Mouse (Mus musculus): ENCODE measurements around the gene Gan. TPM values are rescaled to one million over a fixed set of nuclear protein-coding genes. Genes with fewer than 3 reads are reported as not detected.

The Gan gene
- polyA plus RNA-seq, 1 experiment from 2014 or later: 3.5 TPM

DNA sequence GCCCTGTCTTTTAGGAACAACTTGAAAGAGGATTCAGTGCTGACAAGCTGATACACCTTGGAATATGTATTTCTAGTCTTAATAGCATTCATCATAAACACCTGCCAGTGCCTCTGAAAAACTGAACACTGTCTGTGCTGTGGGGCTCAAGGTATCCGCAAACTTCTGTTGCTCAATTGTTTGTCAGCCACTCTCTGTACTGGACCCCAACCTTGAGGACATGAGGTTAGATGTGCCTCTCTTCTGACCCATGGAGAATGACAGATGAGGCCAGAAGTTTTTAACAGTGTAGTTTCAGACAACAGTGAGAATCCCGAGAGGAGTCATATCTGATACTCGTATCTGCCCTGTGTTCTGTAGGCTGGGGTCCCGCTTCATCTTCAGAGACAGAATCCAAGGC lies 7.6 kb downstream of the Gan start:
- H3K4me2 ChIP-seq: no peak overlapping the region
- no peaks in the 10 kb centered on the region for H3K27me3 ChIP-seq
- H3K4me1 ChIP-seq (replicated peaks): 0 out of 2 replicates have a peak, but pooled peaks cover 7% of the 10 kb centered on the region
- 92% methylated on average over 4 of the region's 4 CpGs for WGBS
- no peak for ATAC-seq (ENCODE audit: low FRiP score)
- H3K9me3 ChIP-seq: no peaks in the 10 kb centered on the region
- H3K4me3 ChIP-seq: no peak overlapping the region
- H3K36me3 ChIP-seq: no peaks in the 10 kb centered on the region
- no peak overlapping the region for H3K27ac ChIP-seq
- H3K9ac ChIP-seq: no peak overlapping the region

DNA sequence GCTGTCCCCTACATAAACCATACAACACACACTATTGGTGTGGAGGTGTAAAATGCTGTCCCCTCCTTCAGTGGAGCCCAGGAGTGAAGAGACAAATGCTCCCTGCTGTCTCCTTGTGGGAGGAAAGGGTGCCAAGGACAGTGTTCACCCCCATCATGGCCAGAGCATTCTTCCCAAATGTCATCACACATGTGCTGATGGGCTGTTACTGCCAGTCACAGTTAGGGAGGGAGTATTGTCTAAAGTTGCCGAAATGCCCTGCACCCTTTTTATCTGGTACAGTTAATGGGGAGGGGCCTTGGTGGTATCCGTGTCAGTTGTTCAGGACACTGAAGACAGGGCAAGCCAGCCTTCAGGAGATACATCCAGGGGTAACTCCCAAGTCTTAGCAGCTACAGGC lies 8.6 kb downstream of the Gan start:
- H3K4me3 ChIP-seq: no peak overlapping the region
- no peak overlapping the region for H3K9ac ChIP-seq
- H3K27me3 ChIP-seq: no peaks in the 10 kb centered on the region
- ATAC-seq (ENCODE audit: low FRiP score): no peak
- H3K4me2 ChIP-seq: no peak overlapping the region
- no peaks in the 10 kb centered on the region for H3K36me3 ChIP-seq
- 0 out of 2 replicates have a peak, but pooled peaks cover 3% of the 10 kb centered on the region for H3K4me1 ChIP-seq (replicated peaks)
- 92% methylated on average over 2 of the region's 2 CpGs for WGBS
- H3K27ac ChIP-seq: no peak overlapping the region
- H3K9me3 ChIP-seq: no peaks in the 10 kb centered on the region

DNA sequence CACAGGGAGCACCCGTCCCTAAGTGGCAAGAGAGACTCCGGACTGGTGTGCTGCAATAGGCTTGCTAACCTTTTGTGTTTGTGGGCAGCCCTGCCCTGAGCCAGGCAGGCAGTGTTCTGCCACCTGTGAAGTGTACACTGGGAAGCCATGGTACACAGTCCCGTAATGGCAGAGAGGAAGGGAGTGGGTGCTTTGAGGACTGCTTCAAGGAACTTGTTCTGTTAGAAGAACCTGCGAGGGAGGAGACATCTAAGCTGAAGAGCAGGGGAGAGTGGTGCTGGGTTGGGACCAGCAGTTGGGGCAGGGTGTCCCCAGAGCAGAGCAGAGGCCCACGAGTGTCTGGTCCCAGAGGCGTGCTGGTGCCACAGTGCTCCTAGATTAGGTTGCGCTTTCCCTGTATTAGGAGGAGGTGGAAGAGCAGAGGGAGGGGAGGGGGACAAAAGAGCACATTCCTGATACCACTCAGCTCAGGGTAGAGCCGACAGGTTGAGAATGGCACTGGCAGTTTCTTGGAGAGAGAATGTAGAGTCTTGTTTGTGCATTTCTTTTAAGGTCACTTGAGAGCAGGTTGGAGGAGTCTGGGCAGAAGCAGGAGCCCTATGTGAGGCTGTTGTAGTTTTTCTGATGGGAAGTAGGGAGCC lies 9.4 kb downstream of the Gan start:
- WGBS: 85% methylated on average over 8 of the region's 8 CpGs

DNA sequence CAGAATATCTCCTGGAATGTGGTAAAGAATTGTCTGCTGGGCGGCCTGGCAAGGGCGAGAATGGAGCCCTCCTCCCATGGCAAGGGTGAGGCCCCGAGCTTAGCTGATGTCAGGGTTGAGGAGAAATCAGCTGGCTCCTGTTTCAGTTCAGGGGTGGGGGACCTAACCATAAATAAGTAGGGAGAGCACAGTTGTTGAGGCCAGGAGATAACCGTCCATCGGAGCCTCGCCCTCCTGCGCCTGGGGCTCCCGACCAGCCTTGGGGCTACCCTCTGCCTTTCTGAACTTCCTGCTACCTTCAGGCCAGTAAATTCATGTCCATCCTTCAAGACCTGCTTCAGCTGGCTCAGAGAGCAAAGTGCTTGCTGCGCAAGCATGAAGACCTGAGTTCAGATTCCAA lies 10.4 kb downstream of the Gan start:
- Histone ChIP-seq H3K9me3 (no peaks in the 10 kb centered on the region), H3K9ac (no peak overlapping the region), H3K4me1 (replicated peaks) (peaks cover 5% of the 10 kb centered on the region), H3K36me3 (no peaks in the 10 kb centered on the region), H3K27me3 (no peaks in the 10 kb centered on the region), H3K27ac (no peak overlapping the region), H3K4me3 (no peak overlapping the region), H3K4me2 (no peak overlapping the region)
- WGBS: 91% methylated on average over 9 of the region's 9 CpGs
- ATAC-seq (ENCODE audit: low FRiP score): no peak

More for the DNA sequence above, 9.4 kb downstream of the Gan start:
- Histone ChIP-seq H3K36me3 (no peaks in the 10 kb centered on the region), H3K4me3 (no peak overlapping the region), H3K4me2 (no peak overlapping the region), H3K9ac (no peak overlapping the region), H3K9me3 (no peaks in the 10 kb centered on the region), H3K27ac (no peak overlapping the region), H3K4me1 (replicated peaks) (no peaks in the 10 kb centered on the region), H3K27me3 (no peaks in the 10 kb centered on the region)
- ATAC-seq (ENCODE audit: low FRiP score): no peak

DNA sequence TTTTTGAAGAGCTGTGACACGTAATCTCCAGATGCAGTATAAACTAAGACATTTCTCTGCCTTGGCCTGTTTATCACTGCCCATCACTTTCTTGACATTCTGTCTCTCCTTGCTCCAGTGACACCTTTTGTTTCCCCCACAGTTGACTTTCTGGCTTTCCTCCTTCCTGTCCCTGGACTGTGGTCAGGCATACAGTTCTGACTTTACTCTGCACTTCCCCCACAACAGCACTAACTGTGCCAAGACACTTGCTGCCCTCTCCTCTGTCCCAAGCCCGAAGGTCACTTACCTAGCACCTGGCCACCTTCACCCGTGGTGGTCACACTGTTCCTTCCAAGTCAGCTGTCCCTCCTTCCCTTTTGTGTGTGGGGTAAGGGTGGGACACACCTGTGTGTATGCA lies 13.9 kb downstream of the Gan start:
- 93% methylated on average over 3 of the region's 3 CpGs for WGBS
- H3K27me3 ChIP-seq: no peaks in the 10 kb centered on the region
- 0 out of 2 replicates have a peak, but pooled peaks cover 12% of the 10 kb centered on the region for H3K36me3 ChIP-seq
- H3K9me3 ChIP-seq: no peaks in the 10 kb centered on the region
- H3K4me3 ChIP-seq: no peak overlapping the region
- H3K4me1 ChIP-seq (replicated peaks): peaks cover 5% of the 10 kb centered on the region
- ATAC-seq (ENCODE audit: low FRiP score): no peak
- no peak overlapping the region for H3K27ac ChIP-seq
- no peak overlapping the region for H3K4me2 ChIP-seq
- no peak overlapping the region for H3K9ac ChIP-seq

DNA sequence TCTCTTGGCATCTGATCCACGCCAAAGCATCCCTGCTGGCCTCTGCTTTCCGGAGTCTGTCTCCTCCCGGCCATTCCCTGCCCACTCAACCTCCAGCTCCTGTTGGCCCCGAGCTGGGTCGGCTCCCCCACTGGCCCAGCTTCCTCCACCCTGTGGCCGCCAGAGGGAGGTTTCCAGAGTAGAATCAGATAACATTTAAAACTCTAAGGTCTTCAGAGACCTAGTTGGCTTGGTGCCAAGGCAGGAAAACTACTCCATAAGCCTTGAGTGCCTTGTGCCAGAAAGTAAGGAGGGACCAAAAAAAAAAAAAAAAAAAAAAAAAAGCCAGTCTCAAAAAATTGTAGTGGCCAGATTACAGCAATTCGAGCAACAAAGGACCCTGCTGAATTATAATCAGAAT lies 15.0 kb downstream of the Gan start:
- no peaks in the 10 kb centered on the region for H3K9me3 ChIP-seq
- H3K4me2 ChIP-seq: no peak overlapping the region
- peaks cover 16% of the 10 kb centered on the region; the same call in 1 of the 2 replicates for H3K36me3 ChIP-seq
- H3K4me1 ChIP-seq (replicated peaks): peaks cover 5% of the 10 kb centered on the region
- no peak overlapping the region for H3K9ac ChIP-seq
- ATAC-seq (ENCODE audit: low FRiP score): no peak
- H3K27me3 ChIP-seq: no peaks in the 10 kb centered on the region
- no peak overlapping the region for H3K27ac ChIP-seq
- 52% methylated on average over 7 of the region's 7 CpGs for WGBS
- no peak overlapping the region for H3K4me3 ChIP-seq

DNA sequence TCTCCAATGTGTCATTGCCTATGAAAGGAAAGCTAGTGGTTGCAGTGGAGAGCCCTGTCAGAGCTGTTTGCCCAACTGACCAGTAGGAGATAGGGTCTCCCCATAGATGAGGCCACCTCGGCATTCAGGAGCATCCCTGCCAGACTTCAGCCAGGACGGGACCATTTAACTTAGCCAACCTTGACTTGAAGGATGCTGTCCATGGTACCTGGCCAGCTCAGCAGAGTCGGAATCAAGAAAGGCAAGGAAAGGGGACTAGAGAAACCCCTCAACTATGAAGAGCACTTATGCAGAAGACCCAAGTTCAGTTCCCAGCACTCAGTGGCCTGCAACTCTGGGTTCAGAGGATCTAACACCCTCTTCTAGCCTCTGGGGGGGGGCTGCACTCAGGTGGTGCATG lies 15.8 kb downstream of the Gan start:
- Histone ChIP-seq H3K27me3 (no peaks in the 10 kb centered on the region), H3K4me1 (replicated peaks) (peaks cover 5% of the 10 kb centered on the region), H3K4me2 (no peak overlapping the region), H3K27ac (no peak overlapping the region), H3K9ac (no peak overlapping the region), H3K36me3 (peaks cover 16% of the 10 kb centered on the region; the same call in 1 of the 2 replicates), H3K4me3 (no peak overlapping the region), H3K9me3 (no peaks in the 10 kb centered on the region)
- ATAC-seq (ENCODE audit: low FRiP score): no peak
- 80% methylated on average over 3 of the region's 3 CpGs for WGBS

DNA sequence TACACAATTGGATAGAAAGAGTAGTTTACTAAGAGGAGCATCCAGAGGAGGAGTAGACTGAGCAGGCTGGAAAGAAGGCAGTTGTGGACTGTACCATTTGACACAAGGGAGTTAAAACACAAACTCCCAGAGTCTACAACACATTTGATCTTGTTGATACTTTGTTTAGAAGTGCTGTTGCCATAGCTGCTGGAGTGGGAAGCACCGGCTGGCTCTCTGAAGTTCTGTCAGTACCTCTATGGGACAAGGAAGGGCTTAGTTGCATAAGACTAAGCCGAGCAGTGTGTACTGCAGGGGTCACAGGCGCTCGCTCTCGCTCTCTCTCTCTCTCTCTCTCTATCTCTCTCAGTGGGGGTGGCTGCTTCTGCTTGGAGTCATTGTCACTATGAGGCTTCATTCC lies 16.6 kb downstream of the Gan start:
- Histone ChIP-seq H3K36me3 (peaks cover 16% of the 10 kb centered on the region; the same call in 1 of the 2 replicates), H3K4me1 (replicated peaks) (peaks cover 5% of the 10 kb centered on the region), H3K27me3 (no peaks in the 10 kb centered on the region), H3K27ac (no peak overlapping the region), H3K4me2 (no peak overlapping the region), H3K9me3 (no peaks in the 10 kb centered on the region), H3K4me3 (no peak overlapping the region), H3K9ac (no peak overlapping the region)
- 93% methylated on average over 5 of the region's 5 CpGs for WGBS
- no peak for ATAC-seq (ENCODE audit: low FRiP score)

DNA sequence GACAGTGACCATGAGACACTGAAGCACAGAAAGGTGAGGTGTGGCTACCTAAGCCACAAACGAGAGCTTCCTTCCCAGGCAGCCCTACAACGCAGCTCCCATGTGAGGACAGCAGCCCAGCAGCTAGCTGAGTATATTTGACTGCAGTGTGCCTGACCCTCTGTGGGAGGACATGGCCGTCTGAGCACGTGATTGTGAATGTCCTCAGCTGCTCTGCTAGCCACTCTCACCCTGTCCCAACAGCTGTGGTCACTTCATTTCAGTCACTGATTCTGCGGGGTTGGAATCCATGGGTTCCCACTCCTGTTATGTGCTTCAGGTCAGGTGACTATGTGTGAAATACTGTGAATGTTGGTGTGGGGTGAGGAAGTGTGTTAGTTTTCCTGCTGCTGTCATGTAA lies 18.4 kb downstream of the Gan start:
- no peak for ATAC-seq (ENCODE audit: low FRiP score)
- no peaks in the 10 kb centered on the region for H3K9me3 ChIP-seq
- H3K27ac ChIP-seq: no peak overlapping the region
- no peak overlapping the region for H3K4me3 ChIP-seq
- H3K4me2 ChIP-seq: no peak overlapping the region
- peaks cover 5% of the 10 kb centered on the region for H3K4me1 ChIP-seq (replicated peaks)
- WGBS: 86% methylated on average over 5 of the region's 5 CpGs
- peaks cover 16% of the 10 kb centered on the region; the same call in 1 of the 2 replicates for H3K36me3 ChIP-seq
- H3K9ac ChIP-seq: no peak overlapping the region
- H3K27me3 ChIP-seq: no peaks in the 10 kb centered on the region

DNA sequence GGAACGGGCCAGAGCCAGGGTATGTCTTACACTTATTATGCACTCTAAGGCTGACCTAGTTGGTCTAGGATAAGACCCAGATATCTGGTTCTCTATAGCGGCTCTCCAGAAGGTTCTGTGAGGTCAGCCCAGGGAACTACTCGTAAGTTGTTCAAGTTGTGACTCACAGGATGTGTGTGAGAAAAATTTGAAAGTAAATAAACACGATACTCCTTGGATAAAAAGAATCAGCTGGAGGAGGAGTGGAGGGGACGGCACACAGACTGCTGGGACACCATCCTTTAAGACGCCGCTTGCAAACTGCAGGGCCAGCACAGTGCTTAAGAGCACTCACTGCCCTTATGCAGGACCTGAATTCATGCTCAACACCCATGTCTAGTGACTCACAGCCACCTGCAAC lies 19.3 kb downstream of the Gan start:
- Histone ChIP-seq H3K9ac (no peak overlapping the region), H3K36me3 (peaks cover 16% of the 10 kb centered on the region; the same call in 1 of the 2 replicates), H3K27me3 (no peaks in the 10 kb centered on the region), H3K4me1 (replicated peaks) (peaks cover 5% of the 10 kb centered on the region), H3K27ac (no peak overlapping the region), H3K4me2 (no peak overlapping the region), H3K4me3 (no peak overlapping the region), H3K9me3 (no peaks in the 10 kb centered on the region)
- no peak for ATAC-seq (ENCODE audit: low FRiP score)
- WGBS: 92% methylated on average over 7 of the region's 7 CpGs

DNA sequence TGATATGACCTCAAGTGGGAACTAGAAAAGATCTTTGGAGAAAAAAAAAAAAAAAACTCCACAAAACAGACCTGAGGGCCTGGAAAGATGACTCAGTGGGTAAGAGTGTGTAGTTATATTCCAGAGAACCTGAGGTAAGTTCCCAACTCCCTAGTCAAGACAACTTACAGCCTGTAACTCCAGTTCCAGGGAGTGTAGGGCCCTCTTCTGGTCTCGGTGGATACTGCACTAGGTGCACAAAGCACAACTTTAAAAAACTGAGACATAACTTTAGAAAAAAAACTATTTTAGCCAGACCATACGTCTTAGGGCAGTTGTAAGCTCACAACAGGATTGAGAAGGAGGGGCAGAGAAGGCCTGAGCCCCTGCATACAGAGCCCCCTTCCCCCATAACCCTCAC lies 20.1 kb downstream of the Gan start:
- no peaks in the 10 kb centered on the region; the same call in 1 of the 2 replicates for H3K4me1 ChIP-seq (replicated peaks)
- no peaks in the 10 kb centered on the region for H3K9me3 ChIP-seq
- no peak for ATAC-seq (ENCODE audit: low FRiP score)
- H3K9ac ChIP-seq: no peak overlapping the region
- H3K4me2 ChIP-seq: no peak overlapping the region
- 85% methylated on average over 2 of the region's 2 CpGs for WGBS
- H3K36me3 ChIP-seq: peaks cover 16% of the 10 kb centered on the region; the same call in 1 of the 2 replicates
- H3K27me3 ChIP-seq: no peaks in the 10 kb centered on the region
- H3K27ac ChIP-seq: no peak overlapping the region
- H3K4me3 ChIP-seq: no peak overlapping the region

DNA sequence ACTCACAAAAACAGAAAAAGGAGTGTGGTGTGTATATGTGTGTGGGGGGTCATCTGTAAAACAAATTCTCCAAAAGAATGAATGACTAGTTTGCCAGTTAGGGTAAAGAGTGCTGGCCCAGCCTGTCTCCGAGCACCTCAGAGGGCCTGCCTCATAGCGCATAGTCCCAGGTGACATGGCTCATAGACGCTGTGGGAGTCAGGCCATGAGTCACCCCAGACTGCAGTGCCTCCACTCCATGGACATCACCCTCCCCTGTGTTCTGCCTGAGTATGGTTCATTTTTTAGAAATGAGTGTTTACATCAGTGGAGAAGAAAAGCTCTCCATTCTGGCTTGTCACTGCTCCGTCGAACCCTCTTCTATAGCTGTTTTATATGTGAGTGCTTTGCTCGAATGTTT lies 20.7 kb downstream of the Gan start:
- 92% methylated on average over 6 of the region's 6 CpGs for WGBS
- no peak for ATAC-seq (ENCODE audit: low FRiP score)
- Histone ChIP-seq H3K27me3 (no peaks in the 10 kb centered on the region), H3K4me1 (replicated peaks) (no peaks in the 10 kb centered on the region), H3K36me3 (peaks cover 20% of the 10 kb centered on the region; the same call in 1 of the 2 replicates), H3K4me3 (no peak overlapping the region), H3K9me3 (no peaks in the 10 kb centered on the region), H3K9ac (no peak overlapping the region), H3K4me2 (no peak overlapping the region), H3K27ac (no peak overlapping the region)

DNA sequence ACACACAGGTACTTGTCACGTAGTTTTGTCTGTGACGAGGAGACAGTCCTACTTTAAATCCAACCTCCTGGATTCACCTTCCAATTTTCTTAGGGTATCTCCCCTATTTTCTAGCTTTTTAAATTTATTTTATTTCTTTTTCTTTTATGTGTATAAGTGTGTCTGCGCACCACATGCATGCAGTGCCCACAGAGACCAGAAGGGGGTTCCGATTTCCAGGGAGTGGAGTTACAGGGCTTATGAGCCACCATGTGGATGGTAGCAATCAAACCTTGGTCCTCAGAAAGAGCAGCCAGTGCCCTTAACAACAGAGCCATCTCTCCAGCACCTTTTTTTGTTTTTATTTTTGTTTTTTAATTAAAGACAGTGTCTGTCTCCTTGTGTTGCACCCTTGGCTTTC lies 24.8 kb downstream of the Gan start:
- no peaks in the 10 kb centered on the region for H3K27me3 ChIP-seq
- WGBS: 97% methylated on average over 4 of the region's 4 CpGs
- H3K36me3 ChIP-seq: peaks cover 35% of the 10 kb centered on the region
- no peak for ATAC-seq (ENCODE audit: low FRiP score)
- no peaks in the 10 kb centered on the region for H3K9me3 ChIP-seq
- no peak overlapping the region for H3K4me2 ChIP-seq
- no peak overlapping the region for H3K9ac ChIP-seq
- H3K4me1 ChIP-seq (replicated peaks): no peaks in the 10 kb centered on the region
- H3K27ac ChIP-seq: no peak overlapping the region
- H3K4me3 ChIP-seq: no peak overlapping the region

All from hindbrain, embryonic 13.5 days (tissue).